14 mouse cellular contexts compared by ENCODE assay signal in the genomic region with DNA sequence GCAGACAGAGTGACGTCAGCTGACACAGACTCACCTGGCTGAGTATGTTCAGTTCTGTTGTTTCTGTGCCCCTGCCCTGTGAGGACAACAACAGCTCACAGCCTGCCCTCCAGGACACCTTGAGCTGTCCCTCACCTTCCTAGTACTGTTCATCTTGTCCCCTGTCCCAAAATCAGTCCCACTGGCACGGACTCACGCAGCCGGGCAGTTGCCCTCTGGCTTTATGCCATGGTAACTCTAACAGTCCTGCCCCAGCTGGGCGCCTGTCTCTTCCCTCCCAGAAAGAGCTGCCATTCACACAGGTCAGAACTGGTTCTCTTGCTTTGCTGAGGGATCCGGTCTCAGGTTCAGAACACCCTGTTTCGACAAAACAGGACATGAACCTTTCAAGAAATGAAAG. TPM values are rescaled to one million over a fixed set of nuclear protein-coding genes. Genes with fewer than 3 reads are reported as not detected.
"Had no signal": no experiment of that assay in that cellular context is flagged by ENCODE, and none has a peak within 500 bp of the region (broad histone marks: within the 10 kb centered on the region; RNA-seq: fewer than 3 reads in every experiment).

No protein-coding gene starts in this region.

- ATAC-seq: liver, postnatal 0 days had no signal

- DNase-seq: kidney, postnatal 10 days; kidney, postnatal 4 days; liver; liver, embryonic 13.5 days; liver, postnatal 0 days; lung, postnatal 14 days; midbrain, embryonic 14.5 days; retina, postnatal 1 day; right cerebral cortex, postnatal 4 days; thymus, adult 2 months; thymus, postnatal 25 days had no signal

RNA-seq across cellular contexts. Expression of gene Odf3l2, which starts 7.3 kb away (rescaled TPM):
- total RNA-seq: megakaryocyte progenitor cell, adult 5-6 weeks had no signal

RNA-seq across cellular contexts. Expression of gene Madcam1, which starts 11.6 kb away (rescaled TPM):
- total RNA-seq: layer of hippocampus, adult 2 months; left cerebral cortex, postnatal 36 days; megakaryocyte progenitor cell, adult 5-6 weeks had no signal

RNA-seq across cellular contexts. Expression of gene Shc2, which starts 15.1 kb away (rescaled TPM):
- total RNA-seq: megakaryocyte progenitor cell, adult 5-6 weeks had no signal
